Mouse (Mus musculus): ENCODE data around the gene Kalrn. TPM values are rescaled to one million over a fixed set of nuclear protein-coding genes. Genes with fewer than 3 reads are reported as not detected.

The Kalrn gene
- polyA plus RNA-seq, 1 experiment from 2014 or later: 23.7 TPM

DNA sequence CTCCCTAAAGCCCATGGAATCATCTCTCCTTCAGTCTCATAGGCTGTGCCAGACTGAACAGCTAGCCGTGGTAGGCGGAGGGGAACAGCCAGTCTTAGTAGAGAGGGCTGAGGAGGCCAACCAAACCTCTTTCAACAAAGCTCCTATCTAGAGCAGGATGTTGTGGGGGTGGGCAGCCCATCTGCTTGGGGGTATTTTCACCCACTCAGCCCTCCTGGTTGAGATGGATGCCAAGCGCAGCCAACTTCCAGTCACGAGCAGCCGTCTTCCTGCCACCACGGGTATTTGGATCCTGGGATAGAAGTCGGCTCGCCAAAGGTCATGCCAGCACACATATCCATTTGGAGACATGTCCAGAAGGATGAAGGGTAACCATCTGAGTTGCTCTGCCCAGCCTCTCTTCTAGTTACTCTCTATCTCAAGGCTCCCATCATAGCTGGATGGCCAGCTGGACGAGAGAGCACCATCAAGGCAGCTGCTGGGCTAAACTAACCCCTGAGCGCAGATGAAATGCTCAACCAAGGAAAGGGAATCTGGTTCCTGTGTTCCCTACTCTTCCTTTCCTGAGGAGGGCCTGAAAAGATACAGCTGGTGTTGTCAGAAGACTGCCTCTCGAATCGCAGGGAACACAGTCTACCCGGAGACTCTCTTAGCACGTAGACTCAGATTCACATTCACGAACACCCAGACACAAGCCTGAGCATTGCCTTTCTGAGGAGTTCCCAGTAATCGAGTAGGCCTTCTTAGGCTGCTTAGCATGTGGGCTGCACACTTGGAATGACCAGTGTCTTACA lies 331.2 kb downstream of the Kalrn start:
- ATAC-seq (ENCODE audit: low FRiP score): no peak
- WGBS: 94% methylated on average over 16 of the region's 16 CpGs
- H3K27me3 ChIP-seq (replicated peaks): no peaks in the 10 kb centered on the region

DNA sequence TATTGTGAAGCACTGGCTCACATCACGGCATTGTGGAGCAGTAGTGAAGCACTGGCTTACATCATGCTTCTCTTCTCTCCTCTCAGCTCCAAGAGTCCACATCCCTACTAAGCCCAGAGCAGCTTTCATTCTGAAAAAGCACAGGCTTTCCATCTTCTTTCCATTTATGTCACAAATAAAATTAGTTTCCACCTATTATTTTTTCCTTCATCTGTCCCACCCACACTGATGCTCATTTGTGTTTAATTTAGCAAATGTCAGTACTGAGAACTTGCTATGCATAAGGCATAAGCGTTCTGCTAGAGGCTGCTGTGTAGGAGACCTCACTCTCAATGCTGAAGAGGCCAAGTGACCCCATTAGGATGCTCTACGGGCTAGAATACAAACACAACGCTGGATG lies 333.7 kb downstream of the Kalrn start:
- no peak overlapping the region for H3K4me3 ChIP-seq (replicated peaks)
- H3K9ac ChIP-seq (replicated peaks): no peak overlapping the region
- no peak overlapping the region for H3K27ac ChIP-seq (replicated peaks)
- peaks cover 29% of the 10 kb centered on the region for H3K36me3 ChIP-seq
- no peaks in the 10 kb centered on the region for H3K9me3 ChIP-seq (replicated peaks)
- H3K4me2 ChIP-seq: no peak overlapping the region
- no peak for ATAC-seq (ENCODE audit: low FRiP score)
- no peaks in the 10 kb centered on the region for H3K27me3 ChIP-seq (replicated peaks)
- 79% methylated on average over 4 of the region's 4 CpGs for WGBS
- no peaks in the 10 kb centered on the region for H3K4me1 ChIP-seq

More for the DNA sequence above, 331.2 kb downstream of the Kalrn start:
- Histone ChIP-seq H3K4me2 (no peak overlapping the region), H3K36me3 (peaks cover 23% of the 10 kb centered on the region), H3K9me3 (replicated peaks) (no peaks in the 10 kb centered on the region), H3K4me3 (replicated peaks) (no peak overlapping the region), H3K4me1 (no peaks in the 10 kb centered on the region), H3K9ac (replicated peaks) (no peak overlapping the region), H3K27ac (replicated peaks) (no peak overlapping the region)

DNA sequence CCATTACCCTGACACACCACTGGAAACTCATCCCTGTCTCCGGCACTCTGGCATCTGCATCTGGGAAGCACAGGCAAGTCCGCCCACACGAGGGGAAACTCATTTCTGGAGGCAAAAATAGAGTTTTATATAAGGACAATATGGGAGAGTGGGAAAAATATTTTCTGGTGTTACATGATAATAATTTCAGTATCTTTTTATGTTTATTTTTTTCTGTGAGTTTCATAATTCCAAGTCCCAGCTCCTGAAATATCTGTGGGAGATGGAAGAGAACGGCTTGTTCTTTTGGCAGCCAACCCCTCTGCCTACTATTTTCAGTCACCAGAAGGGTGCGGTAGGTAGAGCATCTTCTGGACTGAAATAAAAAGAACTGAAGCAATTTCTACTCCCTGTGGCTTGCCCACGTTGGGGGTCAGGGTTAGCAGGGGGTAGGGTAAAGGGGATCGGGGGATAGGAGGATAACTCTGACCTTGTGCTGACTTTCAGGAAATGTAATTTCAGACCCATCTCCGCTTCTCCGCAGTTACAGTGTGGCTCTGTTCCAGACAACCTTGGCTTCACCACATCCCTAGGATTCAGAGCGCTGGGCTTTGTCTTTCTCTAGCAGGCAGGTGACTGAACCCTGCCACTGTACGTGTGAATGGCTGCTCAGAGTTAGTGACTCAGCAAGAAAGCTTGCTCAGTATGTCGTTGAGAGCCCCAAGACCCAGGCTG lies 336.3 kb downstream of the Kalrn start:
- Histone ChIP-seq H3K36me3 (peaks cover 32% of the 10 kb centered on the region), H3K9ac (replicated peaks) (no peak overlapping the region), H3K9me3 (replicated peaks) (no peaks in the 10 kb centered on the region), H3K27me3 (replicated peaks) (no peaks in the 10 kb centered on the region), H3K4me3 (replicated peaks) (no peak overlapping the region), H3K4me2 (no peak overlapping the region), H3K4me1 (no peaks in the 10 kb centered on the region), H3K27ac (replicated peaks) (no peak overlapping the region)
- WGBS: 77% methylated on average over 12 of the region's 12 CpGs
- no peak for ATAC-seq (ENCODE audit: low FRiP score)

DNA sequence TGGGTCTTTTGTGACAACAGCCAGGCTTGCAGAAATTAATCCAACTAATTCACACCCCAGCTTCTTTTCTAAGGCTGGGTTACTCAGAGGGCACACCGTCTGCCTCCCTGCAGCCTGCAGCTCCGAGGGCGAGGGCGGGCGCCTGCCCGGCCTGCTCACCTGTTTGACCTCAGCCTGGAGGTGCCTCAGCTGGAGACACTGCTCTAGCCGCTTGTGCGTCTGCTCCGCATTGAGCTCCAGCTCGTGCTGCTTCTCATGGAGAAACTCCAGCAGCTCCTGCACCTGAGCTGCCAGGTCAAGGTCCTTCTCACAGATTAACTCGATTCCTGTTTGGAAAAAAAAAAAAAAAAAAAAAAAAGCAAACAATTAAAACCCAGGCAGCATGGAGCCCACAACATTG lies 338.2 kb downstream of the Kalrn start:
- no peak for ATAC-seq (ENCODE audit: low FRiP score)
- Histone ChIP-seq H3K9me3 (replicated peaks) (no peaks in the 10 kb centered on the region), H3K4me3 (replicated peaks) (no peak overlapping the region), H3K36me3 (peaks cover 19% of the 10 kb centered on the region), H3K4me2 (no peak overlapping the region), H3K4me1 (no peaks in the 10 kb centered on the region), H3K27me3 (replicated peaks) (no peaks in the 10 kb centered on the region), H3K9ac (replicated peaks) (no peak overlapping the region), H3K27ac (replicated peaks) (no peak overlapping the region)
- 66% methylated on average over 11 of the region's 11 CpGs for WGBS

DNA sequence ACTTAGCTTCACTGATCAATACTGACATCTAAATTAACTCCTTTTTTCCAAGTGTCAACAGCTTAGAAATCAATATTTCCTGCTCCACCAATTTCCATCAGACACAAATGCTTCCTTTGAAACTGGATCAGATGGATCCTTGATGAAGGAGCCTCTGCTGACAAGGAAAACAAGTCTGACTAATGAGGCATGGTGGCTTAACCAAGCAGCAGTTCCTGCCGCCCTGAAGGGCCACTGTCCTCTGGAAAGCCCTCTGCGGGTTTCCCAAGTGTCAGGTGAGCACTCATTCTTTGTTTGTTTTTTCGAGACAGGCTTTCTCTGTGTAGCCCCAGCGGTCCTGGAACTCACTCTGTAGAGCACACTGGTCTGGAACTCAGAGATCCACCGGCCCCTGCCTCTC lies 341.4 kb downstream of the Kalrn start:
- H3K4me2 ChIP-seq: no peak overlapping the region
- peaks cover 19% of the 10 kb centered on the region for H3K36me3 ChIP-seq
- H3K4me3 ChIP-seq (replicated peaks): no peak overlapping the region
- H3K9ac ChIP-seq (replicated peaks): no peak overlapping the region
- peaks cover 14% of the 10 kb centered on the region for H3K4me1 ChIP-seq
- no peaks in the 10 kb centered on the region for H3K27me3 ChIP-seq (replicated peaks)
- no peak overlapping the region for H3K27ac ChIP-seq (replicated peaks)
- no peaks in the 10 kb centered on the region for H3K9me3 ChIP-seq (replicated peaks)
- WGBS: 75% methylated on average over 5 of the region's 5 CpGs
- no peak for ATAC-seq (ENCODE audit: low FRiP score)

DNA sequence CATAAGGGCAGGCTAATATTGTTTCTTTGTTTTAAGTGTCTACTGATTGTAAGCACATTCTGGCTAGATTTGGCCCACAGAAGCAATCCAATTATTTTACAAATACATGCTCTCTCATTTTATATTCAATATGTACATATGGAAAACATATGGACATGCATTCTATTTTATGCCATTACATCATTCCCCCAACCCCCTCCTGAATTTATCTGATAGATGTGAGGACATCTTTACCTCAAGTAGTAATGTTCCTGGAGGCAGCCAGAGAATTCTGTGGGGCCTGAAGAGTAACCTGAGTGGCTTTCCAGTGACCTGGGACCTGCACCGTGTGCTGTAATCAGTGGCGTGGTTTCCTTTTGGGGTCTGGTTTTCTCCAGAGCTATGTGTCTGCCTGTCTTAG lies 342.2 kb downstream of the Kalrn start:
- no peaks in the 10 kb centered on the region for H3K9me3 ChIP-seq (replicated peaks)
- H3K27ac ChIP-seq (replicated peaks): no peak overlapping the region
- no peak overlapping the region for H3K9ac ChIP-seq (replicated peaks)
- H3K4me2 ChIP-seq: no peak overlapping the region
- no peaks in the 10 kb centered on the region for H3K27me3 ChIP-seq (replicated peaks)
- WGBS: 76% methylated on average over 2 of the region's 2 CpGs
- H3K4me3 ChIP-seq (replicated peaks): no peak overlapping the region
- peaks cover 19% of the 10 kb centered on the region for H3K36me3 ChIP-seq
- ATAC-seq (ENCODE audit: low FRiP score): no peak
- peaks cover 14% of the 10 kb centered on the region for H3K4me1 ChIP-seq

DNA sequence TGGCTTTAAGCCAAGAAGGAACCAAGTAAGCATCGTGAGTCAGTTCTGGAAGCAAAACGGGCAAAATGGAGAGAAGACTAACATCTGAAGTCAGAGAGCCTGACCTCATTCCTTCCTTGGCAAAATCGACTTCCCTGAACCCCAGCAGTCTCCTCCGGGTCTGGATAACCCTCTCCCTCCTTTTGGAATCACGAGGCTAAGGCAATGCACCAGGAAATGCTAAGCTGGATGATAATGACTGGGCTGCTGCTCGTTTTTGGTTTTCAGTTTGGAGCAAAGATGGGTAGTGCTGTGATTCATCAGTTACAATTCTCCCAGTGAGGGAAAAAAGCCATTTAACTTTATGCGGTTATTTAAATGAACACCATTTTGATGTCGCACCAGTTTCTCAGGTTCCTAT lies 344.0 kb downstream of the Kalrn start:
- H3K27ac ChIP-seq (replicated peaks): no peak overlapping the region
- ATAC-seq (ENCODE audit: low FRiP score): no peak
- 72% methylated on average over 8 of the region's 8 CpGs for WGBS
- H3K27me3 ChIP-seq (replicated peaks): no peaks in the 10 kb centered on the region
- H3K4me3 ChIP-seq (replicated peaks): no peak overlapping the region
- no peaks in the 10 kb centered on the region for H3K9me3 ChIP-seq (replicated peaks)
- H3K9ac ChIP-seq (replicated peaks): no peak overlapping the region
- H3K4me2 ChIP-seq: no peak overlapping the region
- peaks cover 11% of the 10 kb centered on the region for H3K36me3 ChIP-seq
- peaks cover 14% of the 10 kb centered on the region for H3K4me1 ChIP-seq

DNA sequence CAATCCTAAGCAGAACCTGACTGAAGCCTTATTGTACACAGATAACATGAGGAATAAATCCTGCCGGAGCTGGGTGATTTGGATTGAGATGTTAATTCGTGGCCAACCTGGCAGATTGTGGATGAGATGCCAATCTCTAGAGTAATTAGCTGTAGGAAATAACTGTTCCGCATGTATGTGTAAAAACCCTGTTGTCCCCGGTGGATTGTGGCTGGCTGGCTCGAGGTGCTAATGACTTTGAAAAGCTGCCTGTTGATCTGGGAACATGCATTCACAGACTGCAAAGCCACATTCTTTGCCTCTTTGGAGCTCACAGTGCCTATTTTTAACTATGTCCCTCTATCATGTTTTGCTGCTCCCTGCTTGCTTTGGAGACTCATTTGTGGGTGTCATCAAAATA lies 344.7 kb downstream of the Kalrn start:
- Histone ChIP-seq H3K36me3 (peaks cover 9% of the 10 kb centered on the region), H3K4me2 (no peak overlapping the region), H3K27me3 (replicated peaks) (no peaks in the 10 kb centered on the region), H3K9me3 (replicated peaks) (no peaks in the 10 kb centered on the region), H3K4me1 (peaks cover 14% of the 10 kb centered on the region), H3K27ac (replicated peaks) (no peak overlapping the region), H3K4me3 (replicated peaks) (no peak overlapping the region), H3K9ac (replicated peaks) (no peak overlapping the region)
- no peak for ATAC-seq (ENCODE audit: low FRiP score)
- WGBS: 25% methylated on average over 5 of the region's 5 CpGs

DNA sequence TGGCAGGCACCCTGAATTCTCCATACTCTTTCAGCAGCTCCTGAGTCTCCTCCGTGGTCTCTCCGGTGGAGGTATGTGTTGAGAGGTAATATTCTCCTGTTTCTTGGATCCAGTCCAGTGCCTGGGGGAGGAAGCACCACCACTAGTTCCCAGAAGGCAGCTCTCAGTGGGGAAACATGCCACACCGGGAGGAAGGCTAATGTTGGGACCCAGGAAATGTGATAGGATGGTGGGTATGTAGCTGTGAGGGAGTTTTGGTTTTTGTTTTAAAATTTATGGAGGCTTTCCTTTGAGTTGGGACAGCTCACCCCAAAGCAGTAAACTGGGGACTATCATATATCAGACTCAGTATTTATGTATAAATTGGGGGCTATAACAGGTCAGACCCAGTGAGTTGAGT lies 361.2 kb downstream of the Kalrn start:
- Histone ChIP-seq H3K9ac (replicated peaks) (no peak overlapping the region), H3K9me3 (replicated peaks) (no peaks in the 10 kb centered on the region), H3K36me3 (peaks cover 41% of the 10 kb centered on the region), H3K4me3 (replicated peaks) (no peak overlapping the region), H3K4me1 (no peaks in the 10 kb centered on the region), H3K27me3 (replicated peaks) (no peaks in the 10 kb centered on the region), H3K27ac (replicated peaks) (no peak overlapping the region), H3K4me2 (no peak overlapping the region)
- 84% methylated on average over 3 of the region's 3 CpGs for WGBS
- ATAC-seq (ENCODE audit: low FRiP score): no peak

DNA sequence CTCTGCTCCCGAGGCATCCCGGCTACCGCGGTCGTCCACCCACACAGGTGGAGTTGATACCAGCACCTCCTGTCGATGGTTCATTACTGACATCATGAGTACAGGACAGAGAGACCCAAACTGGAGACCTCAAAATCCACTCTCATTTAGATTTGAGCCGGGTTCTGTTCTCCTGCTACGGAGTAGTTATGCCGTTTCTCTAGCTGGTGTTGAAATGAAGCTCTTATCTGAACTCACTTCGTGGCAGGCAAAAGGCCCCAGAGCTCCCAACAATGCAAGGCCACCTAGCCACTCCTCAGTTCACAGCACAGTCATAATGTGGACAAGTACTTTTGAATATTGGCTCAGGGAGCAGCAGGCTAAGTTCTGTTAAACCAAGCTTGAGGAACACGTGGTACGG lies 362.1 kb downstream of the Kalrn start:
- Histone ChIP-seq H3K9me3 (replicated peaks) (no peaks in the 10 kb centered on the region), H3K4me1 (no peaks in the 10 kb centered on the region), H3K27me3 (replicated peaks) (no peaks in the 10 kb centered on the region), H3K4me3 (replicated peaks) (no peak overlapping the region), H3K27ac (replicated peaks) (no peak overlapping the region), H3K4me2 (no peak overlapping the region), H3K9ac (replicated peaks) (no peak overlapping the region), H3K36me3 (peaks cover 37% of the 10 kb centered on the region)
- WGBS: 89% methylated on average over 12 of the region's 12 CpGs
- no peak for ATAC-seq (ENCODE audit: low FRiP score)

DNA sequence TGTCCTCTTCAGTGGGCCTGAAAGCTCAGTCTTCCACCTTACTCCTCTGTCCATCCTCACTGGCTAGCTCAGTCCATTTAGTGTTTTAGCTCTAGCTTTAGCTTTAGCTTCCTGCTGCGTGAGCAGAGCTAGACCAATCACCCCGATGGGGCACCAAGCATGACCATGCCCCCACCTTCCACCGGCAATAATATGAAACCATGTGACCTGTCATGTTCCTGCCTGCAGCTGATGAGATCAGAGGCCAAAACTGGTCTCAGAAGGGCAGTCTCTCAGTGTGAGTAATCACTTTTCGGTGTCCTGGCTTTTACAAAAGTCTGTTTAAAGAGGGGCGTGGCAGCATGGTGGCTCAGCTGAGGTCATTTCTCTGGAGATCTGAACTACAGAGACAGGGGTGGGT lies 364.6 kb downstream of the Kalrn start:
- Histone ChIP-seq H3K4me2 (no peak overlapping the region), H3K4me3 (replicated peaks) (no peak overlapping the region), H3K9ac (replicated peaks) (no peak overlapping the region), H3K9me3 (replicated peaks) (no peaks in the 10 kb centered on the region), H3K4me1 (no peaks in the 10 kb centered on the region), H3K27ac (replicated peaks) (no peak overlapping the region), H3K27me3 (replicated peaks) (no peaks in the 10 kb centered on the region), H3K36me3 (peaks cover 36% of the 10 kb centered on the region)
- ATAC-seq (ENCODE audit: low FRiP score): no peak
- 69% methylated on average over 5 of the region's 5 CpGs for WGBS

DNA sequence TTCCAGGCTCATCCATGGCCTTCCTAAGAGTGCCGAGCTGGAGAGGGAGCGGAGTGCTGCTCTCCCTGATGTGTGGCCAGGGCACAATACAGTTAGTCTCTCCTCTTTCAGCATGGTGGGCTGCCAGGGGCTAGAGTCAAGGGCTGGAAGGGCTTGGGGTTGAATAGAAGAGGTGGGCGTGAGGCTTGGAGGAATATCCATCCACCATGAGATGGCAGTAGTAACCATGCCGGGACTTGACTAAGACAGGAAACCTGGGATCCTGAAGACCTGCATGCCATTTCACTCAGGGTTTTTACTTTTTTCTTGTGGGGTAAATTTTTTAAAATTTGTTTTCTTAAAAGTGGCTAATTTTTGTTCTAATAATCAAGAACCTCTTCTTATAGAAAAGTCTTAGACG lies 365.4 kb downstream of the Kalrn start:
- 92% methylated on average over 5 of the region's 5 CpGs for WGBS

More for the DNA sequence above, 365.4 kb downstream of the Kalrn start:
- no peak for ATAC-seq (ENCODE audit: low FRiP score)
- no peak overlapping the region for H3K27ac ChIP-seq (replicated peaks)
- no peaks in the 10 kb centered on the region for H3K9me3 ChIP-seq (replicated peaks)
- no peaks in the 10 kb centered on the region for H3K27me3 ChIP-seq (replicated peaks)
- H3K36me3 ChIP-seq: peaks cover 40% of the 10 kb centered on the region
- no peak overlapping the region for H3K4me2 ChIP-seq
- H3K4me3 ChIP-seq (replicated peaks): no peak overlapping the region
- no peak overlapping the region for H3K9ac ChIP-seq (replicated peaks)
- H3K4me1 ChIP-seq: no peaks in the 10 kb centered on the region

Measured in neural tube, embryonic 15.5 days (tissue).